Mouse (Mus musculus) T-helper 1 cell (primary cell): Measurements from ENCODE around the gene Ciao2a.

Source experiments
- in situ Hi-C: fragments of 300-600 bp; cut with MboI, MseI; formaldehyde crosslinking; loops from one replicate; pipeline ENCODE4 v1.15.1; 2025; ENCODE audit warnings: high pct_unique_total_duplicates

Gene Ciao2a

DNA sequence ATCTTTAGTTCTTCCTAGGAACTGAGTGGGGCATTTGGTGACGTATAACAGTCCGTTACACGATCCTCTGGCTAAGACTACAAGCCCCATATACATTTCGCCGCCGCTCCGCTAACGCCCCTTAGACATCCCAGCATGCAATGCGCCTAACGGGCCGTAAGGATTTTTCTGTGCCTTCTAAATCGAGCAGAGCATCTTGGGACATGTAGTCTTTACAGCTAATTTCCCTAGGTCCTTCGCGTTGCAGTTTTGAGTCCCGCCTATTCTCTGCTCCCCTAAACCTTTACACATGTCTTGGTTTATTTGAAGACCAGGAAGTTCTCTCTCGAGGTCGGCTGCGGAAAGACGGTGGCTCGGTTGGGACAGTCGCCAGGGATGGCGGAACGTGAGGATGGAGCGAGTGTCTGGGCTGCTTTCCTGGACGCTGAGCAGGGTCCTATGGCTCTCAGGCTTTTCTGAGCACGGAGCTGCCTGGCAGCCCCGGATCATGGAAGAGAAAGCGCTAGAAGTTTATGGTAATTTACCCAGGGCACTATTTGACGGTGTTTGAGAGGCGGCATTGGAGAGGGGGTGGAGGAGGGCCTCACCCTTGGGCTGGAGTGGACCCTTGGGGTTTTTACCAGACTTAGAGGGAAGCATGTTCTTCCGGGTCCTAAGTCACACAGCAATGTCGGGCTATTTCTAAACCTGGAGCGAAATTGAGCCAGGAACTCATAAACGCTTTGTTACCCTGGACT is at the start of gene Ciao2a, which contains the start of gene Snx1:
TSS of gene Ciao2a (plus strand) at position 156 of the 737 bp plus-strand sequence.
TSS of gene Snx1 (minus strand) at position 132 of the 737 bp plus-strand sequence.
- in situ Hi-C loops, result no loop called here

DNA sequence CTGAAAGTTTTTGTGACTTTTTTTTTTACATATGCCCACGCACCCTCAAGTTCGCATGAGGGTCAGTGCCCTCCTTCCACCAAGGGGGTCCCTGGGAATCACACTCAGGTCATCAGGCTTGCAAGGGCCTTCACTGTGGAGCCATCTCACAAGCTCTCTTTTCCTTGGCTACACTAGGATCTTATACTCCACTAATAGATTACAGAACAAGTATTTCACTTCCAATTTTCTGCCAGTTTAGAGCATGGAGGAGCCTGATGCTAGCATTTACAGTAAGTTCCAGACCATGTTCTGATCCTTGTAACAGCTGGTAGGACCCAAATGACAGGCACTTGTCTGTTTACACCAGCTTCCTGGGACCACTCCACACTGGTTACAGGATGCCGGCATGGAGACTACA is 48.3 kb upstream of the Ciao2a start:
- in situ Hi-C loops, result no loop called here

DNA sequence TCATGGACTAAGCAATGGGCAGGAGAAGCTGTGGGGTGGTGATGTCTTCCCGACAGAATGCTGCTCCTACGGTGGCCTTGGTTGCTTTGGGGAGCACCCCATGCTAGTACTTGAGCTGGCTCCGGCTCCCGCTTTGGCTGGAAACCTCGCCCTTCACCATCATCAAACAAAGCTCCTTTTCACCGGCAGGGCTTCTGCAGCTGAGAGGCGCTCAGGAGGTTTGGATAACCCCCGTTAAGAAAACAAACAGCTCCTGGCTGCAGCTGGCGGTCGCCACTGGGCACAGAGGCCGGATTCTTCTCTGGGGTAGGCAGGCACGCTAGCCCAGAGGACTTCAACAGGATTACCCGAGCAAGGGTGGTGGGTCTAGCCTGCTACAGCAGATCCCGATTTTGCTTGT is 47.9 kb upstream of the Ciao2a start:
- in situ Hi-C loops, result no loop called here

DNA sequence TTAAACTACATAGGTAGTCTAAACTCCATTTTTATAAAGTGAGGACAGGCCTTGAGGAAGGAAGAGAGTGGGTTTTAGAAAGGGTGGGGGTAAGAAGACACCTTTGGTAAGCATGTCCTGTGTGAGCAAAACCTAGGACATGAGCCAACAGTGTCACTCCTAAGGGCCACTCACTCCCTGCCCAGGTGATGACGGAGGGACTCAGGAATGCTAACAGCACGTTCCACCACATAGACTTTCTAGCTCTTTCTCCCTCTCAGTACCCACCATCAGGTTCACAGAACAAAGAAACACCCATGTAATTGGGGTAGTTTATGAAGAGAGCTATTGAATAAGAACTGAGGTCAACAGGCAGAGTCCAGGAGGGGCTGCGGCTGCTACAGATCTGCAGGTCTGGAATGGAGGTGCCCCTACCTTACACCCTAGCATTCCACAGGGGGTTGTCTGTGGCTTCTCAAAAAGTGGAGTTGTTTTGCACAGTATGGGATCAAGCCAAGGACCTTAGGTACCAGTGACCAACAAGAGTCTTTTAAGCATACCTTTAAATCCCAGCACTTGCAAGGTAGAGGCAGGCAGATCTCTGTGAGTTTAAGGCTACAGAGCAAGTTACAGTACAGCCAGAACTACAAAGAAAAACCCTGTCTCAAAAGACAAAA is 45.5 kb upstream of the Ciao2a start:
- in situ Hi-C loops, result no loop called here

DNA sequence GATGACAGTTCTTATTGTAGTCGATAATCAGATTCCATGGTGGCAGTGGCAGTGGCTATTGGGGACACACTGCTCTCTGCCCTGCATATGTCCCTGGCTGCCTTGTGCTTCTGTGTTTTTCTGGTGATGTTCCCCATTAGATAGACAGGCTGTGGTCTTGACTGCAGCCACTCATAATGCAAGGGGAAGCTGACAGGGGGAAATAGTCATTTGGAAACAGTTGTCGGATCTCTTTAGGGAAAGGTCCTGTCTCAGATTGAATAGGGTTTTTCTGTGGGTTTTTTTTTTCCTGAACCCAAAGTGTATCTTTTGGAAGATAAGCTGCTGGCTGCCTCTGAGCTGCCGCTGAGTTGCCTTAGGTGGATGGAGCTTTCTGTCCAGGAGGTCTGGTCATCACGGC is 44.4 kb upstream of the Ciao2a start:
- in situ Hi-C loops, result no loop called here

DNA sequence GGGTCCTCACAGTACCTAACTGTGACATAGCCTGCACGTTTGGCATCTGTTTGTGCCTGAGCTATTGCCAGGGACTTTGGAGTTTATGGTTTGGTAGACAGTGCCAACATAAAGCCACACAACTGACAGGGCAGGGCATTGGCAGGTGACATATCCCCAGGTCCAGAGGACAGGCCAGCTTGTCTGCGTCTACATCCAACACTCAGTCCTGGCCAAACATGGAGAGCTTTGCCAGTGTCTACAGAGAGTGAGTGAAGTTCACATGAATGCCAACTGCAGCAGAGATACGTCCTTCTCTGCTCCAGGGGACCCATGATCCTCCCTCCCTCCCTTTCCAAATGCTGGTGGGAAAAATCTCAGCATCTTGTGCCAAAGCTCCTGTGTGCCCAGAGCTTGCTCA is 42.2 kb upstream of the Ciao2a start:
- in situ Hi-C loops, result no loop called here

DNA sequence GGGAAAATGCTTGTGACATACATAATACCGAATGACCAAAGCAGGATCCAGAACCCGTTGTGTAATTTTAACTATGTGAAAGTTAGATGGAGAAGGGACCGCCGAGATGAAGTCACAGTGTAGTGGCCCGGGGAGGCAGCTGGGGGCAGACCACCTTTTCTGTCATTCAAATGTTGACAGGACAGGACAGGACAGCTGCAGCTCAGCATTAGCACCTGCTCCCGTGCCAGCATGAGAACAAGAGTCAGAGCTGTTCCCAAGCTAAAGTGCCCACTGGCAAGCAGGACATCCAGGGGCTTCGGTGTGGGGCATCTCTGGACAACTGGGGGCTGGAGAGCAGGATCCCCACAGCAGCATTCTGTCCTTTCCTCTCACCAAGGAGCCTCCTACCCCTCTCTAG is 39.3 kb upstream of the Ciao2a start:
- in situ Hi-C loops, result no loop called here

DNA sequence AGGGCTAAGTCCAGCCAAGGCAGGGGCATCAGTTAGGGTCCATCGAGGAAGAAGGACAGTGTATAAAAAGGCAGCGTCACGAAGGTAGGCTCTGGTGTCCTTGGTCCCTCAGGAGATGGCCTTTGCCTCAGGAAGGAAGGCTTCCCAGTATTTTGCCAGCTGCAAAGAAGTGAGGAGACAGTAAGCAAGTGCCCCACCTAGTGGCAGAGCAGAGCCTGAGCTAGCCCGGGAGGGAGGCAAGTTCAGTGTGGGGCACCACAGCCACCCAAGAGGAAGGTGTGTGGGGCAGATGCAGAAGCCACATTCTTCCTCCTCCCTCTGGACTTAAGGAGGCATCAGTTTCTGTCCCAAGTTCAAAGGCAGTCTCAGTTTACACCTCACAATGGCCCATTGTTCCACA is 38.0 kb upstream of the Ciao2a start:
- in situ Hi-C loops, result no loop called here

DNA sequence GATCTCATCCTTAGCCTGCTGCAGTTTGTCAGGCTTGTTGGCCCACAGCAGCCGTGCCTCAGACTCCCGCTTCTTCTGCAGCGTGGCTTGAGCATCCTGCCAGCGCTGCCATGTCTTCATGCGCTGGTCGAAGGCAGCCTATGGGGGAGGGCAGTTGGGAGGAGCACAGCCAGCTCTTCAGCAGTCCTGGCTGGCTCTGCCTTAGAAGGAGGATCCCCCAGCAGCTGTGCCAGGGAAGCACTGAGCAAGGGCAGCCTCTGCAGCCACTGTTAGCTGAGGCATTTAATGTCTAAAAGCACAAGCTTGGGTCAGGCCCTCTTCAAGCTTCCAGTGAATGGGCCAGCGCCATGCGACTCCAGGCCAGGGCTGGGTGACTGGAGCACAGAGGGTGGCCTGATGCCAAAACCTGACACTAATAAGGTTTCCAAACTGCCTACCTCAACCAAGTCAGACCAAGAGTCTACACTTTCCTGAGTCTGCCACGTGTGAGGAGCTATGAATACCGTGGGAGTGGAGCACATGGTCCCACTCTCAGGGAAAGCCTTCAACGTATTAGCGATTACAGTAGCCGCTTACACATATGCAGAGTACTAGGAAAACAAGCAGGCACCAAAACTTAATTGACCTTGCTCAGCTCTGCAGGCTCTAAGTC is 35.7 kb upstream of the Ciao2a start:
- in situ Hi-C loops, result no loop called here

DNA sequence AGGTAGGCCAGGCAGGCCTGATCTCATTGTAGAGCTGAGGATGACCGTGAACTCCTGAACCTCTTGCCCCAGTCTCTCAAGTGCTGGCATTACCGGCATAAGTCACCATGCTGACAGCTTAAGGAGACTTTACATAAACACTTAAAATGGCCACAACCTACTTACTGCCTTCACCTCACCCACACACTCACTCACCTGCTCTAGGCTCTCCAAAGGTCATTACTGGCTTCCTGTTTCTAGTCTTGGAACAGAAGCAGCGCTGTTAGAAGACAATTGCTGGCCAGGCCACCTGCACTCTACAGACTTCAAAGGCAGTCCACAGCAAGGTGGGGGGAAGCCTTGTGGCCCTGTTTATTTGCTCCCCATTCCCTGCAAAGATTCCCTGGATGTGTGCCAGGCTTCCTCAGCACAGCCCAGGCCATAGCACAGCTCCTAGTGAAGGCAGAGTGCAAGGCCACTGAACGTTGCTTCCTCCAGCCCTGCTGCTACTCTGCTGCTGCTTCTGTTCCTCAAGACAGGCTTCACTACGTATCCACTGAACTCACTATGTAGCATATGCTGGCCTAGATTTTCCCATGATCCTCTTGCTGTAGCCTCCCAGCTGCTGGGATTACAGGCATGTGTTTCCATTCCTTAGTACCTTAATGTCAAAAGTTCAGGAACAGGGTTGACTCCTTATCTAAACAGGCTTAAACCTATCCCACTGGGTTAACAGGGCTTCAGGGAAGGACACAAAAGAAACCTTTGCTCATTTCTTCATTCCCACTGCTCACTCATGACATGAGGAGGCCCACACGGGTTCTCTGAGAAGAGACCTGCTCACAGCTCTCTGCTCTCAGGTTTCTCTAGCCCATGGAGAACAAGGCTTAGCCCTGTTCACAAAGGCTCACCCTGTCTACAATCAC is 34.8 kb upstream of the Ciao2a start:
- in situ Hi-C loops, result no loop called here

DNA sequence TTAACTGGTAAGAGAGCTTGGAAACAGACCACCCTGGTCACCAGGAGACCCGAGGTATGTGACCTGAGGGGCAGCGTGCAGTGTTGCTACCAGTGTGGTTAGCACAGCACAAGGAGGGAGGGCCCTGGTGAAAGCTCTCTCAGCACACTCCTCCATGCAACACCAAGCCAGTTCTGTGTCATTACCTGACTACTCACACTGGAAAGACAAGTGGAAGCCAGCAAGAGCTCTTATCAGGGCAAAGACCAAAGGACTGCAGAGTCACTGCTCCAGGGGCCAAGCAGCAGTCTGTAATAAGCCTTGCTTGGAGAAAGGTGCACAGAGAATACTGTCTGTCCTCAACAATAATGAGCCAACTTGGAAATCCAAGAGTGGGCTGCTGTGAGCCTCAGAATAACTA is 33.7 kb upstream of the Ciao2a start:
- in situ Hi-C loops, result no loop called here

DNA sequence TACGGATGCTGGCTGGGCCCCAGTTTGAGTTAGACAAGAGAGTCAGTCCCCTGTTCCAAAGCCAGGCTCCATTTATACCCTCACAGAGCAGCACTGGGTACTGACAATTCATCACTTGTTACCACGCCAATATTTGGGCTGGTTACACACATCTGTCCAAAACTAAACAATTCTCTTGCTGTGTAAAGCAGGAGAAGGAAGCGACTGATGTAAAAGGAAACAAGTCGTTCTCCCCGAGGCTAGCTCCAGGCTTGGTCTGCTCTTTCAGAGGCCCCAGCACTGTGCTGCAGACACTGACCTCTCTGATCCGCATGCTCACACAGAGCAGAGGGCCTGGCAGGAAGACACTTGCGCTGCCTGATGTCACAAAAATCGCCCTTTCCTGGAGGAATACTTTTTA is 24.8 kb upstream of the Ciao2a start:
- in situ Hi-C loops, result no loop called here

DNA sequence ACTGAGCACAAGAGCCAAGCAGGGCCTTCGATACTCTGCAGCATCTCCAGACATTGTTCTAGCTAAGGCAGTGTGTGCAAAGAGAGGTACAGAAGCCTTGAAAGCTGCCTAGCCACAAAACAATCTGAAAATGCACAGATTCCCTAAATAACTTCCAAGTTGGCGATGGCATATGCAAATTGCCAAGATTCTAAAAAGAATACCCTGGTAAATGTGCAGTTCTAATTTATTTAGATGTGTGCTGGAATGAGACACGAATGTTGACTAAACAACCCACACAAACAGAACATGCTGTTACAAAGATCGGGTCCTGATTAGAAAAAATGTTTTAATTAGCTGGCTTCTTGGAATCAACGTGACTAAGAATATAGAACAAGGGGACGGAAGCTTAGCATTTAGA is 23.7 kb upstream of the Ciao2a start:
- in situ Hi-C loops, result no loop called here

DNA sequence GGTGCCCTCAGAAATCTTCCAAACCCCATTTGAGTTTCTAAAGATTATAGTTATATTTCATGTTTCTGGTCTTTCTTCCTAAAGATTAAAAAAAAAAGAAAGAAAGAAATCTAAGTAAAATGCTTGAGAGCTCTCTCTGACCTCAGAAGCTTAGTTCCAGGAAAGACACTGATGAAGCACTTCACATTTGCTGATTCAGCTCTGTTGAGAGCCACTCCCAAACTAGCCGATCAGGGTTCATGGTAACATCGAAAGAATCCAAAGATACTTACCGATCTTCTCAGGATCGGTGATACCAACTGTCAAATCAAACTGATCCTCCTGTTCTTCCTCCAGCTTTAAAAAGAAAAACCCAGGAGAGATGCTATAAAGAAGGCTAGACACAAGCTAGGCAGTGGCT is 21.8 kb upstream of the Ciao2a start:
- in situ Hi-C loops, result no loop called here

DNA sequence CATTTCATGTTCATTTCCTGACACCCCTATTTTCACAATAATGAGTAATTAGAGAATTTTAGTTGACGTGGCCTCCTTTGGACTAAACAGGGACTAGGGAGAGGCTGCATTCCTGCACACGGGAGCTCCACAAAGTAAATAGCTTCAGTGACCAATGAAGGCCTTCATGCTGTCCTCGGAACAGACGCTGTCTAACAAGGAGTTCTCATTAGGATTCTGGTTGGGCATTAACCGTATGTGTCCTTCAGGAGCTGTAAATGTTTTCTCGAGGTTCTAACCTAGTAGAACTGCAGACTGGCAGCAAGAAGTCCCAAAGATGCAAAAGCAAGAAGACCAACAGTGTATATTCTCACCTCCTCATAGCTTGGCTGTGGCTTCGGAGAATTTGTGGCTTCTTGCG is 21.2 kb upstream of the Ciao2a start:
- in situ Hi-C loops, result no loop called here

DNA sequence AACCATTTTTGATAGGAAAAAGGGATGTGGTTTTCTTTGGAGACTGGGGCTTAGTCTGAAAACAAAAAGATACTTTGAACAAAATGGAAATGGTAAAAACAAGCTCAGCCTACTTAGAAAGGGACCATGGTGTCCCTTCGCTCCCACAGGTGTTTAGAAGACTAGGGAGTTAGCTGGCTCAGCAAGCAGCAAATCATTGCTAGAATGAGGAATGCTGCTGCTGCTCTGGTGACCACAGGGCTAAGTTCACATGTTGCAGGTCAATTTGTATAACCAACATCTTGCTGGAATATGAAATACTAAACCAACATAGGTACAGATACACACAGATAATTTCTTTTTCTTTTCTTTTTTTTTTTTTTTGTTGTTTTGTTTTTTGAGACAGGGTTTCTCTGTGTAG is 16.8 kb upstream of the Ciao2a start:
- in situ Hi-C loops, result no loop called here

DNA sequence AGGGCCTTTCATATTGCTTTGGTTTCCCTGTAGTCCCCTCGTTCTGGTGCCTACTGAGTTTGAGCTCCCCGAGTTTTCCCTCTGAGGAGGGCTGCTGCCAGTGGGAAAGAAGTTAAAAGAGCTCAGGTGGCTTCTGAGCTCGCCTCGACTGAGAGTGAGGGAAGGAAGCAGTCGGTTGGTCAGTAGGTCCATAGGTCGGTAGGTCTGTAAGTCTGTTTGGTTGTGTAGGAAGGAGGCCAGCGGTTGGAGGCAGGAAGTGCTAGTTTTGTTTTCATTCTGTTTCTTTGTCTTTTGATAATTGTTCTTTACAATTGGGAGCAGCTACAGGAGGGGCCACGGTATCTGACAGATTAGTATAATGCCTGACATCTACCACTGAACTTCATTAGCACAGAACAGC is 16.3 kb upstream of the Ciao2a start:
- in situ Hi-C loops, result no loop called here

DNA sequence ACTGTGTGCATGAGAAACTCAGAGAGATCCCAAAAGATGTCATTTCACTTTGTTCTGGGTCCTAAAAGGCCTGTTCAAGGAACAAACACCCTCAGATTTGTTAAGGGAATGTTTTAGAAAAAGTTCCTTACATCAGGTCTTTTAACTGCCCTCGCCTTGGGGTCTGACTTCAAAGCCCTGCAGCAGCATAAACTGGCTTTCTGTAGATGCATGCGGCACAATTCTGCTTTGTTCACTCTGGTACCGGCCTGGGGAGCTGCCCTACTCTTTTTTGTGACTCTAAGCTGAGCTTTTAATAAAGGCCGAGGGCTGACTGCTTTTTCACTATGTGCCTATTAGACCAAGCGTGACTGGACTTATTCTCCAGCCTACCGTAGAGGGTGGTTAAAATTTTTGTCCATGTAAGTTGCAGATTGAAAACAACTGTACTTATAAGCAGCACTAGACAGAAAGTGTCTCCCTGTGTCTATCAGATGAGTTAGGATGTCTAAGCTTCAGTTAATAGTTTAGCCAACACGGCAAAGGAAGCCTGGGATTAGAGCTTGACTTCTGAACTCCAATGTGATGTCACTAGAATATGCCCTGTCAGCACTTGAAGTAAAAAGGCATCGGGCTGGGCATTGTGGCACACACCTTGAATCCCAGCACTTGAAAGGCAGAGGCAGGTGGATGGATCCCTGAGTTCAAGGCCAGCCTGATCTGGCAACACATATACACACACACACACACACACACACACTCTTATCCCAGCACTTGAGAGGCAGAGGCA is 15.6 kb upstream of the Ciao2a start:
- in situ Hi-C loops, result no loop called here

DNA sequence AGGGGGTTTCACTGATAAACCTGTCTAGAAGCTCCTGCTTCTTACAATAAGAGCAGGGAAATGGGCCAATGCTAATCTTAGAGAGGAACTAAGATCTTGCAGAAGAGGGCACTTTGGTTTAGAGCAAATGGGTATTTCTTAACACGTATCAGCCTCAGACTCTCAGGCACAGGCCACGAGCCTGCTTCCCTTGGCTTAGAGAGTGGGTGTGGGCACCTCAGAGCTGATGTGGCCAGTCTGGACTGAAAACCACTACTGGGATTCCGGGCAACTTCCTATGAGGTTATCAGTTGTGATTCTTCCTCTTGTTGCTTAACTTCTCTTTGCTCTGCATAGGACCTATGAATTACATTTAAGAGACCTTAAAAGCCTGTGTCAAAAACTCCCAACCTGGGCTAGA is 12.1 kb upstream of the Ciao2a start:
- in situ Hi-C loops, result no loop called here

DNA sequence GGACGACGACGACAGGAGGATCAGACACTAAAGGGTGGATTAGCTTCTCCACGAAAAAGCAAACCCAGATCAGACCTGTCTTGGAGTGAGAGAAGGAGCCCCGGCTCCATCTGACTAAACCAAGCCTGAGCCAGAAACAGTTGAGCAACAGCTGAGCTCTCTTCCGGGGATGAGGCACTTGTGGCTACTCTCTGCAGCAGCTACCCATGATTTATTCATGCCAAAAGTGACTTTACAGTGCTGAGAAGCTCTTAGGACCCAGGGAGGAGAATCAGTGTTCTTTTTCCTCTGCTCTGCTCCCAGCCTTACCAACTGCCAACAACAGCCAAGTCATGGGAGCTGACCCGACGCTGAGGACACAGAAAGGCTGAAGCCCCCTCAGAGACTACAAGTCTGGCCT is 9.5 kb upstream of the Ciao2a start:
- in situ Hi-C loops, result no loop called here

DNA sequence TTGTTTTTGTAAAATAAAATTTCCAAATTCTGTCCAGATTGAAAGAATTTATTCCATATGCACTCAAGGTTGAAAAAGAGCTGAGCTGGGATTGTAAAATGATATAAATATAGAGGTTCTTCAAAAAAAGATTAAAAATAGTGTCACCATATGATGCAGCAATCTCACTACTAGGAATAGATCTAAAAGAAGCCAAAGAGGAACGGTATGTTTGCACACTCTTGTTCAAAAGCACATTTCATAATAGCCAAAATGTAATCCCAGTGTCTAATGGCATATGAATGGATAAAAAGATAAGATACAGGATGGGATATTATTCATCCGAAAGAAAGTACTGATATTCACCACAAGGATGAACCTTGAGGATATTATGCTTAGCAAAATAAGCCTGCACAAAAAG is 6.9 kb upstream of the Ciao2a start:
- in situ Hi-C loops, result no loop called here
